Mouse (Mus musculus): ENCODE results near the gene Gm17657. TPM values are rescaled to one million over a fixed set of nuclear protein-coding genes. Genes with fewer than 3 reads are reported as not detected.

The Gm17657 gene
- not detected for total RNA-seq (2021)
- long read RNA-seq, experiment 1: 0 reads
- long read RNA-seq, experiment 2: 0 reads

GRCm38 (mm10) chr17:29549543-29550428 lies at the start of gene Gm17657, which contains the start of gene Tbc1d22b:
Gene Gm17657, minus strand, starts transcription at chr17:29549638.
Gene Tbc1d22b, plus strand, starts transcription at chr17:29549785.
- peak; percentile 91 for DNase-seq

GRCm38 (mm10) chr17:29599051-29599450 lies 49.6 kb upstream of the Gm17657 start:
- no peak for DNase-seq

- no peak for DNase-seq
Observed at GRCm38 (mm10) chr17:29596771-29597132, 47.3 kb upstream of the Gm17657 start.

- DNase-seq: no peak
Observed at GRCm38 (mm10) chr17:29595891-29596770, 46.7 kb upstream of the Gm17657 start.

- DNase-seq: no peak
Observed at GRCm38 (mm10) chr17:29589221-29589898, 39.9 kb upstream of the Gm17657 start.

- DNase-seq: no peak
Observed at GRCm38 (mm10) chr17:29586921-29587320, 37.5 kb upstream of the Gm17657 start.

- no peak for DNase-seq
Observed at GRCm38 (mm10) chr17:29585446-29585845, 36.0 kb upstream of the Gm17657 start.

- no peak for DNase-seq
Observed at GRCm38 (mm10) chr17:29584737-29585136, 35.3 kb upstream of the Gm17657 start.

GRCm38 (mm10) chr17:29584306-29584705 lies 34.9 kb upstream of the Gm17657 start:
- DNase-seq: no peak

- no peak for DNase-seq
Observed at GRCm38 (mm10) chr17:29583569-29583968, 34.1 kb upstream of the Gm17657 start.

GRCm38 (mm10) chr17:29579579-29580126 lies 30.2 kb upstream of the Gm17657 start:
- no peak for DNase-seq

GRCm38 (mm10) chr17:29569831-29570230 lies 20.4 kb upstream of the Gm17657 start:
- no peak for DNase-seq

GRCm38 (mm10) chr17:29568435-29568834 lies 19.0 kb upstream of the Gm17657 start:
- no peak for DNase-seq

- no peak for DNase-seq
Observed at GRCm38 (mm10) chr17:29565521-29565920, 16.1 kb upstream of the Gm17657 start.

GRCm38 (mm10) chr17:29558476-29558875 lies 9.0 kb upstream of the Gm17657 start:
- no peak for DNase-seq

GRCm38 (mm10) chr17:29556893-29557292 lies 7.5 kb upstream of the Gm17657 start:
- no peak for DNase-seq

- no peak for DNase-seq
Observed at GRCm38 (mm10) chr17:29556456-29556855, 7.0 kb upstream of the Gm17657 start.

GRCm38 (mm10) chr17:29554176-29554575 lies 4.7 kb upstream of the Gm17657 start:
- no peak for DNase-seq

GRCm38 (mm10) chr17:29552162-29552732 lies 2.8 kb upstream of the Gm17657 start, which contains the start of gene Tmem217:
Gene Tmem217, minus strand, starts transcription at chr17:29552385.
- DNase-seq: no peak

GRCm38 (mm10) chr17:29551019-29551418 lies 1.6 kb upstream of the Gm17657 start:
- DNase-seq: no peak

- DNase-seq: no peak
Observed at GRCm38 (mm10) chr17:29548994-29549393, 444 bp downstream of the Gm17657 start.

- DNase-seq: no peak
Observed at GRCm38 (mm10) chr17:29548494-29548893, 944 bp downstream of the Gm17657 start.
